Mouse (Mus musculus): Measurements from ENCODE around the gene Mapk10. TPM values are rescaled to one million over a fixed set of nuclear protein-coding genes. Genes with fewer than 3 reads are reported as not detected.

The Mapk10 gene
- polyA plus RNA-seq, 1 experiment from 2014 or later = 132 TPM

GRCm38 (mm10) chr5:103020127-103020526, 191.0 kb downstream of the Mapk10 start:
- WGBS = 62% methylated on average over 5 of the region's 5 CpGs
- no peak overlapping the region for H3K4me3 ChIP-seq (ENCODE audit: low read depth, low read length)
- H3K27me3 ChIP-seq (ENCODE audit: control insufficient read depth, insufficient read depth, low read depth, low read length) = no peaks in the 10 kb centered on the region
- H3K36me3 ChIP-seq (ENCODE audit: control insufficient read depth, insufficient read depth, low read length) = no peaks in the 10 kb centered on the region
- peaks cover 26% of the 10 kb centered on the region for H3K4me1 ChIP-seq (ENCODE audit: control insufficient read depth, insufficient read depth, low read length)
- no peak overlapping the region for H3K4me2 ChIP-seq (ENCODE audit: low read length)
- peak overlapping the region; percentile 26; the same call in 1 of the 2 replicates for H3K27ac ChIP-seq (ENCODE audit: low read length)
- 0 out of 2 replicates have a peak overlapping the region, but pooled peaks have one; percentile 4 for H3K9ac ChIP-seq (ENCODE audit: low read depth, low read length)
- ATAC-seq = no peak
- H3K9me3 ChIP-seq (replicated peaks; ENCODE audit: control insufficient read depth, low read length, poor library complexity, severe bottlenecking) = no peaks in the 10 kb centered on the region

- H3K27me3 ChIP-seq (ENCODE audit: control insufficient read depth, insufficient read depth, low read depth, low read length) = no peaks in the 10 kb centered on the region
- peaks cover 33% of the 10 kb centered on the region for H3K4me1 ChIP-seq (ENCODE audit: control insufficient read depth, insufficient read depth, low read length)
- H3K9me3 ChIP-seq (replicated peaks; ENCODE audit: control insufficient read depth, low read length, poor library complexity, severe bottlenecking) = no peaks in the 10 kb centered on the region
- 90% methylated on average over 7 of the region's 7 CpGs for WGBS
- no peak overlapping the region for H3K4me3 ChIP-seq (ENCODE audit: low read depth, low read length)
- no peaks in the 10 kb centered on the region for H3K36me3 ChIP-seq (ENCODE audit: control insufficient read depth, insufficient read depth, low read length)
- ATAC-seq = no peak
- no peak overlapping the region for H3K9ac ChIP-seq (ENCODE audit: low read depth, low read length)
- H3K4me2 ChIP-seq (ENCODE audit: low read length) = no peak overlapping the region
- no peak overlapping the region for H3K27ac ChIP-seq (ENCODE audit: low read length)
These were observed 193.5 kb downstream of the Mapk10 start for GRCm38 (mm10) chr5:103017637-103018036.

GRCm38 (mm10) chr5:103014309-103014708, 196.8 kb downstream of the Mapk10 start:
- WGBS = 70% methylated on average over 4 of the region's 4 CpGs

GRCm38 (mm10) chr5:103008894-103009293, 202.2 kb downstream of the Mapk10 start:
- no peaks in the 10 kb centered on the region for H3K36me3 ChIP-seq (ENCODE audit: control insufficient read depth, insufficient read depth, low read length)
- H3K27ac ChIP-seq (ENCODE audit: low read length) = no peak overlapping the region
- H3K4me1 ChIP-seq (ENCODE audit: control insufficient read depth, insufficient read depth, low read length) = peaks cover 5% of the 10 kb centered on the region
- H3K9ac ChIP-seq (ENCODE audit: low read depth, low read length) = no peak overlapping the region
- H3K4me2 ChIP-seq (ENCODE audit: low read length) = no peak overlapping the region
- no peaks in the 10 kb centered on the region for H3K27me3 ChIP-seq (ENCODE audit: control insufficient read depth, insufficient read depth, low read depth, low read length)
- no peaks in the 10 kb centered on the region for H3K9me3 ChIP-seq (replicated peaks; ENCODE audit: control insufficient read depth, low read length, poor library complexity, severe bottlenecking)
- WGBS = 65% methylated on average over 4 of the region's 4 CpGs
- ATAC-seq = no peak
- H3K4me3 ChIP-seq (ENCODE audit: low read depth, low read length) = no peak overlapping the region

More at GRCm38 (mm10) chr5:103014309-103014708, 196.8 kb downstream of the Mapk10 start:
- H3K4me3 ChIP-seq (ENCODE audit: low read depth, low read length) = no peak overlapping the region
- no peaks in the 10 kb centered on the region for H3K36me3 ChIP-seq (ENCODE audit: control insufficient read depth, insufficient read depth, low read length)
- H3K4me1 ChIP-seq (ENCODE audit: control insufficient read depth, insufficient read depth, low read length) = peaks cover 14% of the 10 kb centered on the region
- no peak overlapping the region for H3K9ac ChIP-seq (ENCODE audit: low read depth, low read length)
- no peaks in the 10 kb centered on the region for H3K9me3 ChIP-seq (replicated peaks; ENCODE audit: control insufficient read depth, low read length, poor library complexity, severe bottlenecking)
- H3K4me2 ChIP-seq (ENCODE audit: low read length) = no peak overlapping the region
- H3K27me3 ChIP-seq (ENCODE audit: control insufficient read depth, insufficient read depth, low read depth, low read length) = no peaks in the 10 kb centered on the region
- peak overlapping the region; percentile 53; the same call in 1 of the 2 replicates for H3K27ac ChIP-seq (ENCODE audit: low read length)
- 0 out of 2 replicates have a peak, but pooled peaks have one; percentile 38 for ATAC-seq

GRCm38 (mm10) chr5:103002116-103002515, 209.0 kb downstream of the Mapk10 start:
- H3K27ac ChIP-seq (ENCODE audit: low read length) = no peak overlapping the region
- H3K4me2 ChIP-seq (ENCODE audit: low read length) = no peak overlapping the region
- no peaks in the 10 kb centered on the region for H3K27me3 ChIP-seq (ENCODE audit: control insufficient read depth, insufficient read depth, low read depth, low read length)
- no peak for ATAC-seq
- H3K9ac ChIP-seq (ENCODE audit: low read depth, low read length) = no peak overlapping the region
- no peak overlapping the region for H3K4me3 ChIP-seq (ENCODE audit: low read depth, low read length)
- 63% methylated on average over 7 of the region's 7 CpGs for whole genome bisulfite sequencing
- H3K9me3 ChIP-seq (replicated peaks; ENCODE audit: control insufficient read depth, low read length, poor library complexity, severe bottlenecking) = no peaks in the 10 kb centered on the region
- peaks cover 2% of the 10 kb centered on the region; the same call in 1 of the 2 replicates for H3K4me1 ChIP-seq (ENCODE audit: control insufficient read depth, insufficient read depth, low read length)
- no peaks in the 10 kb centered on the region for H3K36me3 ChIP-seq (ENCODE audit: control insufficient read depth, insufficient read depth, low read length)

GRCm38 (mm10) chr5:103000572-103000971, 210.6 kb downstream of the Mapk10 start:
- WGBS = 93% methylated on average over 6 of the region's 6 CpGs
- Histone ChIP-seq H3K4me1 (ENCODE audit: control insufficient read depth, insufficient read depth, low read length) (peaks cover 2% of the 10 kb centered on the region; the same call in 1 of the 2 replicates), H3K27me3 (ENCODE audit: control insufficient read depth, insufficient read depth, low read depth, low read length) (no peaks in the 10 kb centered on the region), H3K9me3 (replicated peaks; ENCODE audit: control insufficient read depth, low read length, poor library complexity, severe bottlenecking) (no peaks in the 10 kb centered on the region), H3K4me2 (ENCODE audit: low read length) (no peak overlapping the region), H3K9ac (ENCODE audit: low read depth, low read length) (no peak overlapping the region), H3K4me3 (ENCODE audit: low read depth, low read length) (no peak overlapping the region), H3K27ac (ENCODE audit: low read length) (no peak overlapping the region), H3K36me3 (ENCODE audit: control insufficient read depth, insufficient read depth, low read length) (no peaks in the 10 kb centered on the region; the same call in 1 of the 2 replicates)
- no peak for ATAC-seq

- H3K27ac ChIP-seq (ENCODE audit: low read length) = no peak overlapping the region
- no peaks in the 10 kb centered on the region for H3K27me3 ChIP-seq (ENCODE audit: control insufficient read depth, insufficient read depth, low read depth, low read length)
- H3K9me3 ChIP-seq (replicated peaks; ENCODE audit: control insufficient read depth, low read length, poor library complexity, severe bottlenecking) = no peaks in the 10 kb centered on the region
- no peak overlapping the region for H3K4me3 ChIP-seq (ENCODE audit: low read depth, low read length)
- H3K9ac ChIP-seq (ENCODE audit: low read depth, low read length) = no peak overlapping the region
- no peak overlapping the region for H3K4me2 ChIP-seq (ENCODE audit: low read length)
- no peaks in the 10 kb centered on the region; the same call in 1 of the 2 replicates for H3K36me3 ChIP-seq (ENCODE audit: control insufficient read depth, insufficient read depth, low read length)
- 64% methylated on average over 7 of the region's 7 CpGs for WGBS
- no peak for ATAC-seq
- peaks cover 2% of the 10 kb centered on the region; the same call in 1 of the 2 replicates for H3K4me1 ChIP-seq (ENCODE audit: control insufficient read depth, insufficient read depth, low read length)
These were observed 212.6 kb downstream of the Mapk10 start for GRCm38 (mm10) chr5:102998524-102998923.

- Histone ChIP-seq H3K27ac (ENCODE audit: low read length) (no peak overlapping the region), H3K4me1 (ENCODE audit: control insufficient read depth, insufficient read depth, low read length) (peaks cover 2% of the 10 kb centered on the region; the same call in 1 of the 2 replicates), H3K9ac (ENCODE audit: low read depth, low read length) (no peak overlapping the region), H3K36me3 (ENCODE audit: control insufficient read depth, insufficient read depth, low read length) (no peaks in the 10 kb centered on the region; the same call in 1 of the 2 replicates), H3K9me3 (replicated peaks; ENCODE audit: control insufficient read depth, low read length, poor library complexity, severe bottlenecking) (no peaks in the 10 kb centered on the region), H3K27me3 (ENCODE audit: control insufficient read depth, insufficient read depth, low read depth, low read length) (no peaks in the 10 kb centered on the region), H3K4me2 (ENCODE audit: low read length) (no peak overlapping the region), H3K4me3 (ENCODE audit: low read depth, low read length) (no peak overlapping the region)
- ATAC-seq = no peak
- 84% methylated on average over 11 of the region's 11 CpGs for WGBS
These were observed 213.2 kb downstream of the Mapk10 start for GRCm38 (mm10) chr5:102997907-102998306.

- no peak for ATAC-seq
- Histone ChIP-seq H3K4me2 (ENCODE audit: low read length) (no peak overlapping the region), H3K9ac (ENCODE audit: low read depth, low read length) (no peak overlapping the region), H3K4me3 (ENCODE audit: low read depth, low read length) (no peak overlapping the region), H3K4me1 (ENCODE audit: control insufficient read depth, insufficient read depth, low read length) (peaks cover 1% of the 10 kb centered on the region; the same call in 1 of the 2 replicates), H3K27ac (ENCODE audit: low read length) (no peak overlapping the region), H3K27me3 (ENCODE audit: control insufficient read depth, insufficient read depth, low read depth, low read length) (no peaks in the 10 kb centered on the region), H3K36me3 (ENCODE audit: control insufficient read depth, insufficient read depth, low read length) (no peaks in the 10 kb centered on the region; the same call in 1 of the 2 replicates), H3K9me3 (replicated peaks; ENCODE audit: control insufficient read depth, low read length, poor library complexity, severe bottlenecking) (no peaks in the 10 kb centered on the region)
- WGBS = 93% methylated on average over 7 of the region's 7 CpGs
These were observed 214.8 kb downstream of the Mapk10 start for GRCm38 (mm10) chr5:102996331-102996730.
